Mouse (Mus musculus): ENCODE data around the gene Ubn2. TPM values are rescaled to one million over a fixed set of nuclear protein-coding genes. Genes with fewer than 3 reads are reported as not detected.
"Not testable (repeated sequence)": the region's sequence is repeated elsewhere in the genome, so short reads cannot be mapped to it uniquely, and the experiment has no call there.

The Ubn2 gene
- polyA plus RNA-seq, 3 experiments from 2014 or later, result 15.1 to 28.9 (median 23.5) TPM

GRCm38 (mm10) chr6:38534640-38535365 lies 101.1 kb downstream of the Ubn2 start:
- ATAC-seq, result peak; percentile 56

GRCm38 (mm10) chr6:38535366-38535690 lies 101.6 kb downstream of the Ubn2 start:
- no peak for ATAC-seq

GRCm38 (mm10) chr6:38535788-38536187 lies 102.0 kb downstream of the Ubn2 start:
- no peak for ATAC-seq

- ATAC-seq, result not testable (repeated sequence)
These were observed 110.4 kb downstream of the Ubn2 start for GRCm38 (mm10) chr6:38544141-38544540.

GRCm38 (mm10) chr6:38547005-38547404 lies 113.3 kb downstream of the Ubn2 start:
- ATAC-seq, result not testable (repeated sequence)

GRCm38 (mm10) chr6:38547707-38548106 lies 114.0 kb downstream of the Ubn2 start:
- no peak for ATAC-seq

- ATAC-seq, result not testable (repeated sequence)
These were observed 114.8 kb downstream of the Ubn2 start for GRCm38 (mm10) chr6:38548595-38548994.

GRCm38 (mm10) chr6:38549840-38550239 lies 116.1 kb downstream of the Ubn2 start:
- ATAC-seq, result not testable (repeated sequence)

- ATAC-seq, result peak; percentile 10
These were observed 116.7 kb downstream of the Ubn2 start for GRCm38 (mm10) chr6:38550250-38551061.

GRCm38 (mm10) chr6:38551062-38551988 lies 117.6 kb downstream of the Ubn2 start, which contains the start of gene Luc7l2:
Luc7l2 (plus strand) TSS chr6:38551334.
- ATAC-seq, result peak; percentile 78

- ATAC-seq, result peak; percentile 78
These were observed 118.4 kb downstream of the Ubn2 start for GRCm38 (mm10) chr6:38551989-38552635.

- no peak for ATAC-seq
These were observed 118.9 kb downstream of the Ubn2 start for GRCm38 (mm10) chr6:38552636-38553000.

Other genes starting within 250 kb of the Ubn2 start
- gene D630045J12Rik, start 179.9 kb upstream of the Ubn2 start, polyA plus RNA-seq (2017; shearing (Covaris generic)), result under 1 TPM in 1 of 3 experiments, not detected in 2; 0.08 TPM
- gene Zc3hav1l, start 134.7 kb upstream of the Ubn2 start, polyA plus RNA-seq (2017; shearing (Covaris generic)), result under 1 TPM; 0.16 to 0.50 (median 0.47) TPM
- 100 to 1,000 TPM; 163 to 188 (median 167) TPM for gene Zc3hav1, start 79.3 kb upstream of the Ubn2 start, polyA plus RNA-seq (2017; shearing (Covaris generic))
- gene Ttc26, start 52.5 kb upstream of the Ubn2 start, polyA plus RNA-seq (2017; shearing (Covaris generic)), result under 1 TPM in 1 of 3 experiments, not detected in 2; 0.14 TPM
- 10 to 100 TPM; 56.4 to 72.0 (median 58.3) TPM for gene Fmc1, start 99.6 kb downstream of the Ubn2 start, polyA plus RNA-seq (2017; shearing (Covaris generic))
- 100 to 1,000 TPM in 2 of 3 experiments, 10 to 100 TPM in 1; 77.5 to 211 (median 151) TPM for gene Luc7l2, start 117.4 kb downstream of the Ubn2 start, polyA plus RNA-seq (2017; shearing (Covaris generic))
- gene Klrg2, start 203.3 kb downstream of the Ubn2 start, polyA plus RNA-seq (2017; shearing (Covaris generic)), result not detected
- under 1 TPM in 1 of 3 experiments, not detected in 2; 0.25 TPM for gene Clec2l, start 229.1 kb downstream of the Ubn2 start, polyA plus RNA-seq (2017; shearing (Covaris generic))

All from inflammation-experienced regulatory T-cells, adult 6 months (primary cell).